ENCODE assay signal across 7 mouse cellular contexts in the genomic region with DNA sequence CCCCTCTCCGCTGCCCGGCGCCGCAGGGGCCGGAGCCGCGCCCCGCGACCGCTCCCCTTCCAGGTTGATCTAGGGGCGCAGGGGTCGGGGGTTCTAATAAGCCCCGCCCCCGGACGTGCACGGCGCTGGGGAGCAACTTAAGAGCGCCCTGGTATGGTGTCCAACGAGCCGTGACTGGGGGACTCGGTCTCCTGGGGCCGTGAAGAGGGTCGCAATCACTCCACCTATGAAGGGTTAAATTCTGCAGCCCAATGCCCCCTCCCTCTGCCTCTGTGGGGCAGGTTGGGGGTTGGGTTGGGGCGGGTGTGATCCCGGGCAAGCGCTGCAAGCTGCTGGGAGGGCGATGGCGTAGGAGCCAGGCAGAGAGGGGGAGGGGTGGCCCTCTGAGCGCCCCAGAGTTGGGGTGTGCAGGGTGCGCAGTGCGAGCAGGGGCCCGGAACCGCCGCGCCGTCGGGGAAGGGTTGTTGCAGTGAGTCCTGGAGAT. TPM values are rescaled to one million over a fixed set of nuclear protein-coding genes. Genes with fewer than 3 reads are reported as not detected.
DNase-seq lines count a peak whose midpoint lies in the region; ATAC-seq and TF ChIP-seq lines count a peak whose summit lies in the region.

No protein-coding gene starts in this region.

- H3K27ac ChIP-seq in embryonic facial prominence, embryonic 12.5 days, result peak overlapping the region; percentile 84
- H3K27ac ChIP-seq in heart, adult 2 months, result peak overlapping the region; percentile 99
- peak overlapping the region; percentile 68 for H3K27ac ChIP-seq in kidney, adult 2 months (ENCODE audit: insufficient read depth, low read depth, low read length)
- H3K27ac ChIP-seq in limb, embryonic 15.5 days, result peak overlapping the region; percentile 94
- peak overlapping the region; percentile 85 for H3K27ac ChIP-seq in midbrain, embryonic 15.5 days
- H3K27ac ChIP-seq in spleen, adult 2 months (ENCODE audit: insufficient read depth, low read length), result peak overlapping the region; percentile 94

- H3K4me1 ChIP-seq in embryonic facial prominence, embryonic 12.5 days, result peaks cover 14% of the 10 kb centered on the region
- peaks cover 11% of the 10 kb centered on the region for H3K4me1 ChIP-seq in heart, adult 2 months (ENCODE audit: control insufficient read depth, insufficient read depth, low read length)
- peaks cover 10% of the 10 kb centered on the region for H3K4me1 ChIP-seq in kidney, adult 2 months (ENCODE audit: control insufficient read depth, insufficient read depth, low read length)
- peaks cover 33% of the 10 kb centered on the region for H3K4me1 ChIP-seq in limb, embryonic 15.5 days
- H3K4me1 ChIP-seq in midbrain, embryonic 15.5 days, result peaks cover 25% of the 10 kb centered on the region
- H3K4me1 ChIP-seq in spleen, adult 2 months (ENCODE audit: control insufficient read depth, insufficient read depth, insufficient read length), result peaks cover 13% of the 10 kb centered on the region

- H3K27me3 ChIP-seq in embryonic facial prominence, embryonic 12.5 days, result no peaks in the 10 kb centered on the region
- H3K27me3 ChIP-seq in heart, adult 2 months (ENCODE audit: control insufficient read depth, insufficient read depth, low read length), result no peaks in the 10 kb centered on the region
- no peaks in the 10 kb centered on the region for H3K27me3 ChIP-seq in kidney, adult 2 months (replicated peaks; ENCODE audit: control insufficient read depth, insufficient read depth, low read length)
- H3K27me3 ChIP-seq in limb, embryonic 15.5 days, result no peaks in the 10 kb centered on the region
- no peaks in the 10 kb centered on the region for H3K27me3 ChIP-seq in midbrain, embryonic 15.5 days (replicated peaks)
- no peaks in the 10 kb centered on the region for H3K27me3 ChIP-seq in spleen, adult 2 months (ENCODE audit: control insufficient read depth, insufficient read depth, low read length)

- H3K9me3 ChIP-seq in embryonic facial prominence, embryonic 12.5 days, result no peaks in the 10 kb centered on the region
- no peaks in the 10 kb centered on the region for H3K9me3 ChIP-seq in limb, embryonic 15.5 days
- H3K9me3 ChIP-seq in midbrain, embryonic 15.5 days, result no peaks in the 10 kb centered on the region

- H3K36me3 ChIP-seq in embryonic facial prominence, embryonic 12.5 days, result no peaks in the 10 kb centered on the region
- H3K36me3 ChIP-seq in heart, adult 2 months (ENCODE audit: control insufficient read depth, insufficient read depth, low read length), result no peaks in the 10 kb centered on the region
- no peaks in the 10 kb centered on the region for H3K36me3 ChIP-seq in kidney, adult 2 months (ENCODE audit: control insufficient read depth, insufficient read depth, low read length)
- H3K36me3 ChIP-seq in limb, embryonic 15.5 days, result 0 out of 2 replicates have a peak, but pooled peaks cover 4% of the 10 kb centered on the region
- H3K36me3 ChIP-seq in midbrain, embryonic 15.5 days (replicated peaks), result no peaks in the 10 kb centered on the region
- H3K36me3 ChIP-seq in spleen, adult 2 months (ENCODE audit: control insufficient read depth, insufficient read depth, low read length), result no peaks in the 10 kb centered on the region

- peak; percentile 88 for DNase-seq in adrenal gland, postnatal 14 days
- DNase-seq in heart, adult 2 months, result peak; percentile 84 to 86
- peak; percentile 70 for DNase-seq in kidney, adult 2 months
- DNase-seq in spleen, adult 2 months (ENCODE audit: low read depth in 1 of 2, low spot score in 2 of 2), result peak; percentile 37 to 78

- peak overlapping the region; percentile 72 for H3K4me2 ChIP-seq in embryonic facial prominence, embryonic 12.5 days (replicated peaks)
- peak overlapping the region; percentile 71 for H3K4me2 ChIP-seq in limb, embryonic 15.5 days
- peak overlapping the region; percentile 73 for H3K4me2 ChIP-seq in midbrain, embryonic 15.5 days

- intact Hi-C loops in heart, adult 2 months (cut with DNase I), result loop anchor here (2.0 kb wide), 1 partner anchor 37 kb away; no protein-coding TSS in a partner anchor

- peak overlapping the region; percentile 95 for H3K9ac ChIP-seq in embryonic facial prominence, embryonic 12.5 days
- peak overlapping the region; percentile 98 for H3K9ac ChIP-seq in heart, adult 2 months (ENCODE audit: low read depth, low read length)
- peak overlapping the region; percentile 92 for H3K9ac ChIP-seq in limb, embryonic 15.5 days
- peak overlapping the region; percentile 95 for H3K9ac ChIP-seq in midbrain, embryonic 15.5 days

- no peak; the same call in 1 of the 2 replicates for TF ChIP-seq POLR2A in heart, adult 2 months (IDR thresholded peaks at IDR 0.05; ENCODE audit: insufficient read depth, low read depth, low read length)
- TF ChIP-seq POLR2A in kidney, adult 2 months (IDR thresholded peaks at IDR 0.05; ENCODE audit: low read depth, low read length), result no peak
- TF ChIP-seq POLR2A in spleen, adult 2 months (IDR thresholded peaks at IDR 0.05; ENCODE audit: low read depth, low read length), result no peak

- ATAC-seq in embryonic facial prominence, embryonic 12.5 days (ENCODE audit: insufficient number of reproducible peaks, insufficient read depth, low FRiP score, low TSS enrichment), result peak; percentile 80
- peak; percentile 73 for ATAC-seq in limb, embryonic 15.5 days (ENCODE audit: insufficient number of reproducible peaks, low FRiP score, low TSS enrichment, low read depth)
- peak; percentile 85 for ATAC-seq in midbrain, embryonic 15.5 days (replicated peaks)

- peak overlapping the region; percentile 93 for H3K4me3 ChIP-seq in embryonic facial prominence, embryonic 12.5 days
- H3K4me3 ChIP-seq in heart, adult 2 months, result peak overlapping the region; percentile 99
- peak overlapping the region; percentile 82 for H3K4me3 ChIP-seq in kidney, adult 2 months (ENCODE audit: insufficient read depth, low read depth, low read length)
- H3K4me3 ChIP-seq in limb, embryonic 15.5 days, result peak overlapping the region; percentile 90
- peak overlapping the region; percentile 92 for H3K4me3 ChIP-seq in midbrain, embryonic 15.5 days
- H3K4me3 ChIP-seq in spleen, adult 2 months (ENCODE audit: extremely low read depth, insufficient read depth, insufficient read length), result peak overlapping the region; percentile 92

- 0% methylated on average over 33 of the region's 37 CpGs for WGBS in embryonic facial prominence, embryonic 12.5 days
- 0% methylated on average over 36 of the region's 37 CpGs for WGBS in heart, adult 2 months
- under 1% methylated on average over 37 of the region's 37 CpGs for WGBS in kidney, adult 2 months
- under 1% methylated on average over 37 of the region's 37 CpGs for WGBS in limb, embryonic 15.5 days
- under 1% methylated on average over 35 of the region's 37 CpGs for WGBS in midbrain, embryonic 15.5 days
- under 1% methylated on average over 37 of the region's 37 CpGs for WGBS in spleen, adult 2 months

- H3K79me2 ChIP-seq in heart, adult 2 months (replicated peaks; ENCODE audit: control insufficient read depth, insufficient read depth, low read length), result no peaks in the 10 kb centered on the region; the same call in 1 of the 2 replicates

- no peak for TF ChIP-seq EP300 in heart, adult 2 months (IDR thresholded peaks at IDR 0.05; ENCODE audit: insufficient read depth, low read depth, low read length)

- TF ChIP-seq CTCF in heart, adult 2 months (IDR thresholded peaks at IDR 0.05), result no peak
- TF ChIP-seq CTCF in kidney, adult 2 months (conservative IDR thresholded peaks at IDR 0.05; ENCODE audit: insufficient read depth, insufficient read length, low read depth, low read length), result no peak
- TF ChIP-seq CTCF in spleen, adult 2 months (IDR thresholded peaks at IDR 0.05; ENCODE audit: extremely low read depth, insufficient read depth, insufficient read length, insufficient replicate concordance), result no peak

RNA-seq across cellular contexts. Expression of gene Zbtb4, which starts 0.5 kb away (rescaled TPM):
- total RNA-seq in adrenal gland, postnatal 14 days (2021), result 39.9 and 42.4 TPM in 2 replicates
- 2.1 and 2.4 TPM in 2 replicates for polyA plus RNA-seq in embryonic facial prominence, embryonic 12.5 days (2016; fragmentation: Nextera tagmentation; extraction: Ambion mirVana)
- total RNA-seq in heart, adult 2 months (2021), result 10 to 100 TPM; 42.9 to 47.9 TPM
- polyA plus RNA-seq in heart, adult 2 months (2012; rRNA removed), result 19.8 and 25.4 TPM in 2 replicates
- polyA plus RNA-seq in kidney, adult 2 months (2012; rRNA removed), result 22.3 and 24.4 TPM in 2 replicates
- 5.1 and 5.4 TPM in 2 replicates for polyA plus RNA-seq in limb, embryonic 15.5 days (2015; fragmentation: Nextera tagmentation; extraction: Ambion mirVana)
- 4.1 and 4.3 TPM in 2 replicates for polyA plus RNA-seq in midbrain, embryonic 15.5 days (2015; fragmentation: Nextera tagmentation; extraction: Ambion mirVana)
- 28.4 and 37.0 TPM in 2 replicates for polyA plus RNA-seq in spleen, adult 2 months (2012; rRNA removed)

RNA-seq across cellular contexts. Expression of gene Slc35g3, which starts 4.4 kb away (rescaled TPM):
- not detected in 2 replicates for total RNA-seq in adrenal gland, postnatal 14 days (2021)
- polyA plus RNA-seq in embryonic facial prominence, embryonic 12.5 days (2016; fragmentation: Nextera tagmentation; extraction: Ambion mirVana), result not detected in 2 replicates
- not detected for total RNA-seq in heart, adult 2 months (2021)
- 0.35 TPM in 1 of 2 replicates, not detected in the other for polyA plus RNA-seq in heart, adult 2 months (2012; rRNA removed)
- 0.05 and 0.10 TPM in 2 replicates for polyA plus RNA-seq in kidney, adult 2 months (2012; rRNA removed)
- 0.09 and 0.15 TPM in 2 replicates for polyA plus RNA-seq in limb, embryonic 15.5 days (2015; fragmentation: Nextera tagmentation; extraction: Ambion mirVana)
- polyA plus RNA-seq in midbrain, embryonic 15.5 days (2015; fragmentation: Nextera tagmentation; extraction: Ambion mirVana), result 0.17 and 0.26 TPM in 2 replicates
- polyA plus RNA-seq in spleen, adult 2 months (2012; rRNA removed), result not detected in 2 replicates

RNA-seq across cellular contexts. Expression of gene Polr2a, which starts 7.7 kb away (rescaled TPM):
- 78.0 and 84.0 TPM in 2 replicates for total RNA-seq in adrenal gland, postnatal 14 days (2021)
- polyA plus RNA-seq in embryonic facial prominence, embryonic 12.5 days (2016; fragmentation: Nextera tagmentation; extraction: Ambion mirVana), result 27.9 and 32.7 TPM in 2 replicates
- total RNA-seq in heart, adult 2 months (2021), result 10 to 100 TPM; 25.3 to 30.4 TPM
- 15.6 and 20.2 TPM in 2 replicates for polyA plus RNA-seq in heart, adult 2 months (2012; rRNA removed)
- 25.3 and 37.8 TPM in 2 replicates for polyA plus RNA-seq in kidney, adult 2 months (2012; rRNA removed)
- 20.0 and 20.9 TPM in 2 replicates for polyA plus RNA-seq in limb, embryonic 15.5 days (2015; fragmentation: Nextera tagmentation; extraction: Ambion mirVana)
- polyA plus RNA-seq in midbrain, embryonic 15.5 days (2015; fragmentation: Nextera tagmentation; extraction: Ambion mirVana), result 15.9 and 17.4 TPM in 2 replicates
- 43.8 and 45.4 TPM in 2 replicates for polyA plus RNA-seq in spleen, adult 2 months (2012; rRNA removed)

RNA-seq across cellular contexts. Expression of gene Chrnb1, which starts 29.6 kb away (rescaled TPM):
- total RNA-seq in adrenal gland, postnatal 14 days (2021), result 2.4 and 3.2 TPM in 2 replicates
- 11.1 and 11.9 TPM in 2 replicates for polyA plus RNA-seq in embryonic facial prominence, embryonic 12.5 days (2016; fragmentation: Nextera tagmentation; extraction: Ambion mirVana)
- total RNA-seq in heart, adult 2 months (2021), result 1 to 10 TPM; 4.1 TPM
- 10.3 and 16.4 TPM in 2 replicates for polyA plus RNA-seq in heart, adult 2 months (2012; rRNA removed)
- polyA plus RNA-seq in kidney, adult 2 months (2012; rRNA removed), result 11.9 and 14.3 TPM in 2 replicates
- 18.6 and 30.0 TPM in 2 replicates for polyA plus RNA-seq in limb, embryonic 15.5 days (2015; fragmentation: Nextera tagmentation; extraction: Ambion mirVana)
- 0.98 and 1.2 TPM in 2 replicates for polyA plus RNA-seq in midbrain, embryonic 15.5 days (2015; fragmentation: Nextera tagmentation; extraction: Ambion mirVana)
- 7.1 and 8.4 TPM in 2 replicates for polyA plus RNA-seq in spleen, adult 2 months (2012; rRNA removed)

RNA-seq across cellular contexts. Expression of gene Fgf11, which starts 35.5 kb away (rescaled TPM):
- 3.5 and 3.8 TPM in 2 replicates for total RNA-seq in adrenal gland, postnatal 14 days (2021)
- 1.7 and 2.2 TPM in 2 replicates for polyA plus RNA-seq in embryonic facial prominence, embryonic 12.5 days (2016; fragmentation: Nextera tagmentation; extraction: Ambion mirVana)
- 1 to 10 TPM; 1.9 to 2.5 TPM for total RNA-seq in heart, adult 2 months (2021)
- polyA plus RNA-seq in heart, adult 2 months (2012; rRNA removed), result 3.3 and 4.3 TPM in 2 replicates
- 2.6 and 3.3 TPM in 2 replicates for polyA plus RNA-seq in kidney, adult 2 months (2012; rRNA removed)
- polyA plus RNA-seq in limb, embryonic 15.5 days (2015; fragmentation: Nextera tagmentation; extraction: Ambion mirVana), result 3.4 and 3.9 TPM in 2 replicates
- polyA plus RNA-seq in midbrain, embryonic 15.5 days (2015; fragmentation: Nextera tagmentation; extraction: Ambion mirVana), result 3.7 and 4.5 TPM in 2 replicates
- polyA plus RNA-seq in spleen, adult 2 months (2012; rRNA removed), result 1.1 and 1.2 TPM in 2 replicates

Comparison
In these comparisons a context has a peak if more than half of its experiments do, and no peak if none do; other contexts are left out.
1. Peak in every context shown above with its lines: DNase-seq, ATAC-seq, H3K4me3 ChIP-seq and H3K27ac ChIP-seq.